Mouse (Mus musculus): ENCODE data around the gene Med12l. TPM values are rescaled to one million over a fixed set of nuclear protein-coding genes. Genes with fewer than 3 reads are reported as not detected.

Med12l gene
- total RNA-seq, 1 experiment from 2014 or later: 0.86 TPM

DNA sequence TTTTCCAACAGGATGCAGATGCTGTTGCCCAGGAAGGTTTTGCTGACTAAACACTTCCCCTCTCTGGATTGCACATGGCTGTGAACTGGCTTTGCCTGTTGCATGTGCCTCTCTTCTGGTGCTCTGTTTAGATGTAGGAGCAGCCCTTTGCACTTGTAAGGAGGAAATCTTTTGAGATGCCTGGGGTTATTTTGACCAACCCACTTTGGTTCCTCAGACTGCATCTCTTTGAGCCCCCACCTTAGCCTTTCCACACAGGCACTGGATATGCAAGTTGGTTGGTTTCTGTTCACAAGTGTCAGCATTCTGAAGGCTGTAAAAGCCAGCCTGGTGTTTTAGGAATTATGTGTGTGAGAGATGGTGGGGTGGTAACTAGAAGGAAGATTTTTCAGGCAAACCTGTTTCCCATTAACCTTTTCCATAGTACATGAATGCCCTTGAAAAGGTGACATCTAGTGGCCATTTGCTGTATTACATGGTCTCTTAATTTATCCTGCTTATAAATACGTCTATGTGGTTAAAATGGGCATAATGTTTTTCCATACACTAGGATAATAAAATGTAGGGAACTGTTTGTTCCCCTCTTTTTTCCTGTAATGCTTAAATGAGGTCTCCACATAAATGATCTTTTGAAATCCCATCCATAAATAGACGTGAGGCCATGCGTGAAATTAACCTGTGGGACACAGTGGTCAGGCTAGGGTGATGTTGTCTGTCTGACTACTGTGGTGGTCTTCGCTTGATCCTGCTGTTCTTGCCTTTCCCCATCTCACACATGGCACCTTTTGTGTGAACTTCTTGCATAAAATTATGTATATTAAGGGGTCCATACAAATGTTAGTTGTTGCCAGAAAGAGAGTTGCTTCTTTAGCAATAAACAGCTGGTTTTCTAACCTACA, 203.3 kb downstream of the Med12l start:
- no peak for ATAC-seq (replicated peaks; ENCODE audit: insufficient number of reproducible peaks, low FRiP score, low TSS enrichment, poor library complexity, severe bottlenecking)

DNA sequence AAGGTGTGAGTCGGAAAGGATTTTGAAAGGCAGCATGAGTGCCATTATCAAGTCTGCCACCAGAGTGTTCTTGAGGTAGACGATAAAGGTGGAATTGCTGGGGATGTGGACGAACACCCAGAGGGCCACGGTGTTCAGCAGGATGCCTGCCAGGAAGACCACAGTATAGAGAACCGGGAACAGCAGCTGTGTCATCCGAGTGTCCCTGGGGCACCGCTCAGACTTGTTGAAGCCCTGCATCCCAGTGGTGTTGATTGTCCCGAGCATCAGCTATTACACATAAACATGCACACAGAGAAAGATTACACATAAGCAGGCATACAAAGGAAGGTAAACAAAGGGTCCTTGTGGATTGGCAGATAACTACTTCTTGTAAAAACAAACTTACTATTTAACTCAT, 204.5 kb downstream of the Med12l start:
- ATAC-seq (replicated peaks; ENCODE audit: insufficient number of reproducible peaks, low FRiP score, low TSS enrichment, poor library complexity, severe bottlenecking): no peak

- 0 out of 2 replicates have a peak, but pooled peaks have one; percentile 29 for ATAC-seq (replicated peaks; ENCODE audit: insufficient number of reproducible peaks, low FRiP score, low TSS enrichment, poor library complexity, severe bottlenecking)
These were observed 205.1 kb downstream of the Med12l start, which contains the start of gene P2ry13 for GRCm38 (mm10) chr3:59210727-59211126. P2ry13 (minus strand) TSS chr3:59210882.

DNA sequence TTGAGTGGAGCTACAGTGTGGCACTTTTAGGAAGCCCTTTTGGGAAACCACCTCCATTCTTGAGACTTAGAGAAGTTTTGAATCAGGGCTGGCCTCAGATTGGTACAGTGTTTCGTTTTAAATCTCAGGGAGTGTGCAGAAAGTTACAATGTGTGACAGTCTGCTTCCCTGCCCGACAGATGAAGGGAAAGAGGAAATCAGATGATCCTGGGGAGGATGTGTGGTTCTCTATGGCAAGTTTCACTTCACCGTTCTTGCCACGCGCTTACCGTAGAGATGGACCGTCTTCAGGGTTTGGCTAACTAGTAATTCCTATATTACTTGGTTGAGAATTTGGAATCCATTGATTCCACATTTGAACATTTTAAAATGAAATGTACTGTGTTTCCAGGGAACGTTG, 206.2 kb downstream of the Med12l start:
- peak; percentile 78 for ATAC-seq (replicated peaks; ENCODE audit: insufficient number of reproducible peaks, low FRiP score, low TSS enrichment, poor library complexity, severe bottlenecking)

DNA sequence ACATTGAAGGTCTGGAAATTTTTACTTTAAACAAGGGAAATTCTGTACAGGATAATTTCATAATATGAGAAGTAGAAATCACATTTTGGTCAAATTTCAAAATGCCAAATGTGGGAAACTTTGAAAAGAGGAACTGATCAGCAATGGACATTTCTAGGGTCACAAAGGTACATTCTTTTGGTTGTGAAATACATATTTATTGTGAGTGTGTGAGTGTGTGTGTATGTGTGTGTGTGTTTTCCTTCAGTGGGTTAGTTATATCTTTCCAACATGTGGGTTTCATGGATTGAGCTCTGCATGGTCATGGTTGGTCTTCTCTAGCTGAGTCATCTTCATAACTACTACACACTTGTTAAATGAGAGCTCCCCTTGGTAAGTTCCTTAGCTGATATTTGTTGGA, 206.8 kb downstream of the Med12l start:
- ATAC-seq (replicated peaks; ENCODE audit: insufficient number of reproducible peaks, low FRiP score, low TSS enrichment, poor library complexity, severe bottlenecking): 0 out of 2 replicates have a peak, but pooled peaks have one; percentile 34

GRCm38 (mm10) chr3:59217211-59217610, 211.6 kb downstream of the Med12l start:
- no peak for ATAC-seq (replicated peaks; ENCODE audit: insufficient number of reproducible peaks, low FRiP score, low TSS enrichment, poor library complexity, severe bottlenecking)

GRCm38 (mm10) chr3:59219326-59219725, 213.7 kb downstream of the Med12l start:
- ATAC-seq (replicated peaks; ENCODE audit: insufficient number of reproducible peaks, low FRiP score, low TSS enrichment, poor library complexity, severe bottlenecking): no peak

DNA sequence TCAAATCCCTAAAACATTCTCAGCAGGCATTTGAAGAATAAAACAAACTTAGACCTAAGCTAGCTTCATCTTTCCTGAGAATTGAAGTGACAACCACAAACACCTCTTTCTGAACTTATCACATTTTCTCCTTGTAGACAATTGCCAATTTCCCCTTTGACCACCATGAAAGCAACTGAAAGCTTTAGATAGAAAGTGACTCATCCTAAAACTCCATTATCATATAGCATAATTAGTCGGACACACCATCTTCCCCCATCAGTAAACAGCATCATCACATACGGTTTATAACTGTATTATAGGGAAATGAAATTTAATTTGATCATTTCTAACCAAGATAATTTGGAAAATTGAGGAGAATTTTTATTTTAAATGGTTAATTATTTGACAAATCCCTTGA, 216.7 kb downstream of the Med12l start:
- no peak for ATAC-seq (replicated peaks; ENCODE audit: insufficient number of reproducible peaks, low FRiP score, low TSS enrichment, poor library complexity, severe bottlenecking)

GRCm38 (mm10) chr3:59225411-59225810, 219.8 kb downstream of the Med12l start:
- no peak for ATAC-seq (replicated peaks; ENCODE audit: insufficient number of reproducible peaks, low FRiP score, low TSS enrichment, poor library complexity, severe bottlenecking)

- no peak for ATAC-seq (replicated peaks; ENCODE audit: insufficient number of reproducible peaks, low FRiP score, low TSS enrichment, poor library complexity, severe bottlenecking)
These were observed 222.1 kb downstream of the Med12l start for GRCm38 (mm10) chr3:59227696-59228095.

DNA sequence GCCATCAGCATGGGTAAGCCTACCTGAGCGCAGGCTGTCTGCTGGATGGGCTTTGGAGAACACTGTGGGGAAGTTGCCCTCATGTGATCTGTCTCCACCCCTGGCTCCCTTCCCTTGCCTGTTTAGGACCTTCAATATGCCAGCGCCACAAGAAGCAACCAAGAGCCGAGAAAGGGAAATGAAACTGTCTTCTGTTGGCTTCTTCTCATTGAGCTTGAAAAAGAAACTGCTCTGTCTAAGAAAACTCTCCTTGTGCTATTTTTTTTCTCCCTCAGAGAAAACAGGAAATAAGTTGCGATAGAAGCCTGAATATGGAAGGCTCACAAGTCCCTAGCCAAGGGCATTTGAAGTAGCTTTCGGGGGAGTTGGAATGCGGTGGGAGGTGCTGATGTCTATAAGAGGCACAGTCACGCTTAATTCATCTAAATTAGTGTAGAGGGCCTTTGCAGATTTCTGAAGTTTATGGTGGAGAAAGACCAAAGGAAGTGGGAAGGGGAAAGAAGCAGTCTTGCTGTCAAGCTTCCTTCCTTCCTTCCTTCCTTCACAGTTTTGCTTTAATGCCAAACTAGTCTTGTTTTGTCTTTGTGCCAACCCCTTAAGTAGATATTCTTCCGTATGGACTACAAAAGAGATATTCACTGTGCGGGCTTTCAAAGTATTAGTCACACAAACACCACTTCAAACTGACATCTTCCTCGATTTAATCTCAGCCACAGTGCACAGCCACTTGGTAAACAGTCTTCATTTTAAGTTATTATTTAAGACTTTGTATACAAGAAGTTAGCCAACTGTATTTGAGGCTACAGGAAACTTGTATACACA, 223.3 kb downstream of the Med12l start:
- peak; percentile 86 for ATAC-seq (replicated peaks; ENCODE audit: insufficient number of reproducible peaks, low FRiP score, low TSS enrichment, poor library complexity, severe bottlenecking)

- no peak for ATAC-seq (replicated peaks; ENCODE audit: insufficient number of reproducible peaks, low FRiP score, low TSS enrichment, poor library complexity, severe bottlenecking)
These were observed 225.3 kb downstream of the Med12l start for GRCm38 (mm10) chr3:59230912-59231311.

GRCm38 (mm10) chr3:59234878-59235277, 229.3 kb downstream of the Med12l start:
- ATAC-seq (replicated peaks; ENCODE audit: insufficient number of reproducible peaks, low FRiP score, low TSS enrichment, poor library complexity, severe bottlenecking): 0 out of 2 replicates have a peak, but pooled peaks have one; percentile 40

GRCm38 (mm10) chr3:59243384-59243783, 237.8 kb downstream of the Med12l start:
- ATAC-seq (replicated peaks; ENCODE audit: insufficient number of reproducible peaks, low FRiP score, low TSS enrichment, poor library complexity, severe bottlenecking): no peak

- no peak for ATAC-seq (replicated peaks; ENCODE audit: insufficient number of reproducible peaks, low FRiP score, low TSS enrichment, poor library complexity, severe bottlenecking)
These were observed 242.4 kb downstream of the Med12l start for GRCm38 (mm10) chr3:59248031-59248430.

GRCm38 (mm10) chr3:59250454-59250853, 244.8 kb downstream of the Med12l start:
- ATAC-seq (replicated peaks; ENCODE audit: insufficient number of reproducible peaks, low FRiP score, low TSS enrichment, poor library complexity, severe bottlenecking): no peak

DNA sequence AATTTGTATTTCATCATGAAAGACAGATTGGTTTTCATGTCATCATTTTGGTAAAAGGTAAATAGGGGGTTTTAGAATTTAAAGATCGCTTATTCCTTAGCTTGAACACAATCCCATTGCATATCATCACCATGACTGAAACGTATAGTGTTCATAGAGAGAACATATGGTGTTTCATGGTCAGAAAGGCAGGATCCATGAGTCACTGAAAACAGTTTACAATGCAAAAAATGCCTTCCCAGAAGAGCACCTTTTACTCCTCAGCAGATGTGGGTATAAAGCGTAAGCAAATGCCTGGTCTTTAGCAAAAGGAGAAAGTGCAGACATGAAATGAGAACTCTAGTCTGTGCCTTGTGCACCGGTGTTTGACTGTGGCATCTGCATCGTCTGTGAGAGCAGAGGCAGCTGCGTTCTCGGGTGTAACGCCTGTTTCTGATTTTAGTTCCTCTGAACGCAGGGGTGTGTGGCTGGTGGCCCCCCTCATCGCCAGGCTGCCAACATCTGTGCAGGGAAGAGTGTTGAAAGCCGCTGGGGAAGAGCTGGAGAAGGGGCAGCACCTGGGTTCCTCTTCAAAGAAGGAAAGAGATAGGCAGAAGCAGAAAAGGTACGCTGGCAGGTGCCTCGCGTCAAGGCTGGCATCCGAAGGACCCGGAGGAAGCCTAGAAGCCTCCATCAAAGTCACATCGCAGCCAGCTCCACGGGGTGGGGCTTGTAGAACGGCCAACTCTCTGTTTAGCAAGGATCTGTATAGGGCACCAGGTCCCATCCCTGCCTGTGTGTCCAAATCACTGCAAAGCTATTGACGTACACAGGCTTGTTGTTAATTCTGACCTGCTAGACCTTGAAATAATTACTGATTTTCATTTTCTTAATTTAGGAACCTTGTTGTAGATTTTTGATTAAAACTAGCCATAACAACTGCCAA, 252.4 kb downstream of the Med12l start:
- no peak for ATAC-seq (replicated peaks; ENCODE audit: insufficient number of reproducible peaks, low FRiP score, low TSS enrichment, poor library complexity, severe bottlenecking)

DNA sequence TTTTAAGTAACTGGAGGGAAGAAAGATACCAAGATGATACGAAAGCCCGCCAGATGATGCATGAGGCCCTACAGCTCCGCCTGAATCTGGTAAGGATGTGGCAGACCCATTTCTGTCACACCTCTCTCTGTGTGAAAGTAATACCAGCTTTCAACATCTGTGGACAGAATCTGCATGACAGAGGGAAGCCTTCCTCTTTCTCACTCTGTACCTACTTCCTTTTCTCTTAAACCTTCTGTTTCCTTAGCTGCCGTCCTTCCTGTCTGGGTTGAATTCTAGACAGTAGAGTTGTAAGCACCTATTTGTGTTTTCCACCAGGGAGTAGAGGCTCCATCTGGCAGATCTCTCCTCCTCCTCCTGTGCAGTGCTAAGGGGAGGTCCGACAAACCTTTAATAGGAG, 255.1 kb downstream of the Med12l start:
- ATAC-seq (replicated peaks; ENCODE audit: insufficient number of reproducible peaks, low FRiP score, low TSS enrichment, poor library complexity, severe bottlenecking): peak; percentile 90

Measured in monocyte, adult 5-6 weeks (primary cell).